ENCODE assay signal across 16 mouse cellular contexts in genomic region chr13:93180351-93180750, GRCm38 (mm10).
"Had no signal": no experiment of that assay in that cellular context is flagged by ENCODE, and none has a peak within 500 bp of the region (broad histone marks: within the 10 kb centered on the region; RNA-seq: fewer than 3 reads in every experiment).

No protein-coding gene starts in this region.

- DNase-seq: gastrocnemius, postnatal 10 days; gastrocnemius, postnatal 25 days; heart, adult 11 months; heart, adult 2 months; heart, postnatal 14 days; heart, postnatal 36 days; kidney, adult 18-20 months; kidney, adult 8-10 months; kidney, postnatal 14 days; kidney, postnatal 36 days; layer of hippocampus, adult 9-11 months; layer of hippocampus, postnatal 36 days; left cerebral cortex, postnatal 4 days had no signal

- ATAC-seq: hindbrain, postnatal 0 days; intestine, embryonic 16.5 days; liver, embryonic 12.5 days had no signal
